ENCODE assay signal across 8 mouse cellular contexts in the genomic region with DNA sequence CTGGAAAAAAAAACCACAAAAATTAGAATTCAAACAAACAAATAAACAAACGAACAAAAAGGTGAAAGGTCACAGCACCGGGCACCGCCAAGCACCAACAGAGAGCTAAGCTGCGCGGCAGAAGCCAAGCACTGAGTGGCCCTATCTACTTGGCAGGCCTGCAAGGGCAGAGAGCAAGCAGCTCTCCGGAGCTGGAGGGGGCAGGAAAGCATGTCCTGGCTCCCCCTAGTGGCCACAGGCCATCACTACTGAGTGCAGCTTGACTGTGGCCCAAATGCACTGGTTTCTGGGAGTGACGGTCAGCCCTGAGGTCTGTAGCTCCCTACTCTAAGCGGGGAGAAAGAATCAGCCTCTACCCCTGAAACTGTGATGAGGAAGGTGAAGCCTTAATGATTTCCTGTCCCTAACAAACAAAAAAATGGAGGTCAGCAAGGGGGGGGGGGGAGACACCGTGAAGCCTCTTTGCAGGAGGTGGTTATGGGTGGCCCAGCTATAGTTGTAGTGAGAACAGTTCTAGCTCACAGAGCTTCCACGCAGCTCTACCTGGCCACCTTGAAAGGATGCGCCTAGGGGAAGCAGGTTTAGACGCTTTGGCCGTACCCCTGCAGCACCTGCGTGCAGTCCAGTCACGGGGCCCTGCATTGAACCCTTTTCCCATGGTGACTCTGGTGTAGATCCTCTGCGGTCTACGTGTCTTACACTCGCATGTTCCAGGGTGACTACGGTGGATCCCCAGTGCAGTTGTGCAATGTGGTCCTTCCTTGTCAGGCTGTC.
DNase-seq lines count a peak whose midpoint lies in the region; ATAC-seq and TF ChIP-seq lines count a peak whose summit lies in the region.

No protein-coding gene starts in this region.

- peak; percentile 39 for DNase-seq in c-Kit-positive CD71-positive TER-119-negative erythroid progenitor cells, embryonic 14.5 days (ENCODE audit: low read depth)
- DNase-seq in forebrain, embryonic 11.5 days (ENCODE audit: low spot score): peak; percentile 92
- peak; percentile 93 for DNase-seq in kidney, postnatal 14 days
- peak; percentile 39 to 45 (median 39) for DNase-seq in liver, embryonic 14.5 days (ENCODE audit: low read depth in 3 of 3, low spot score in 3 of 3)
- DNase-seq in neural tube, embryonic 11.5 days (ENCODE audit: low spot score): peak; percentile 86

- no peak overlapping the region for H3K4me3 ChIP-seq in forebrain, embryonic 11.5 days (ENCODE audit: low read depth, low read length)
- no peak overlapping the region for H3K4me3 ChIP-seq in heart, embryonic 15.5 days
- no peak overlapping the region for H3K4me3 ChIP-seq in liver, embryonic 14.5 days (ENCODE audit: insufficient read depth in 1 of 2, low read depth in 2 of 2, low read length in 2 of 2)
- no peak overlapping the region for H3K4me3 ChIP-seq in neural tube, embryonic 11.5 days (ENCODE audit: low read depth, low read length)
- H3K4me3 ChIP-seq in stomach, embryonic 15.5 days (replicated peaks): no peak overlapping the region

- 54% methylated on average over 19 of the region's 19 CpGs for WGBS in forebrain, embryonic 11.5 days
- 55% methylated on average over 19 of the region's 19 CpGs for WGBS in heart, embryonic 15.5 days
- 44% methylated on average over 19 of the region's 19 CpGs for WGBS in liver, embryonic 14.5 days (ENCODE audit: insufficient replicate concordance)
- WGBS in neural tube, embryonic 11.5 days: 54% methylated on average over 19 of the region's 19 CpGs
- 53% methylated on average over 19 of the region's 19 CpGs for WGBS in stomach, embryonic 15.5 days

- H3K27me3 ChIP-seq in forebrain, embryonic 11.5 days (ENCODE audit: control insufficient read depth, insufficient read depth, low read length): no peaks in the 10 kb centered on the region
- H3K27me3 ChIP-seq in heart, embryonic 15.5 days: no peaks in the 10 kb centered on the region
- no peaks in the 10 kb centered on the region for H3K27me3 ChIP-seq in liver, embryonic 14.5 days (ENCODE audit: control insufficient read depth, insufficient read depth, low read length)
- no peaks in the 10 kb centered on the region for H3K27me3 ChIP-seq in neural tube, embryonic 11.5 days (ENCODE audit: control insufficient read depth, insufficient read depth, low read length)
- H3K27me3 ChIP-seq in stomach, embryonic 15.5 days (replicated peaks): no peaks in the 10 kb centered on the region

- no peaks in the 10 kb centered on the region for H3K36me3 ChIP-seq in forebrain, embryonic 11.5 days (ENCODE audit: control insufficient read depth, insufficient read depth, low read length)
- H3K36me3 ChIP-seq in heart, embryonic 15.5 days: no peaks in the 10 kb centered on the region
- H3K36me3 ChIP-seq in liver, embryonic 14.5 days (replicated peaks; ENCODE audit: control insufficient read depth, insufficient read depth, low read depth): no peaks in the 10 kb centered on the region
- no peaks in the 10 kb centered on the region for H3K36me3 ChIP-seq in neural tube, embryonic 11.5 days (ENCODE audit: control insufficient read depth, insufficient read depth, low read length)
- no peaks in the 10 kb centered on the region for H3K36me3 ChIP-seq in stomach, embryonic 15.5 days

- H3K9me3 ChIP-seq in forebrain, embryonic 11.5 days (ENCODE audit: control insufficient read depth, low read length): no peaks in the 10 kb centered on the region
- H3K9me3 ChIP-seq in heart, embryonic 15.5 days (replicated peaks): no peaks in the 10 kb centered on the region
- no peaks in the 10 kb centered on the region for H3K9me3 ChIP-seq in liver, embryonic 14.5 days (ENCODE audit: control insufficient read depth, low read length)
- no peaks in the 10 kb centered on the region for H3K9me3 ChIP-seq in neural tube, embryonic 11.5 days (ENCODE audit: control insufficient read depth, low read length)
- no peaks in the 10 kb centered on the region for H3K9me3 ChIP-seq in stomach, embryonic 15.5 days

- ATAC-seq in CD4-positive, CD25-positive, alpha-beta regulatory T cell, adult 4 months: peak; percentile 76
- peak; percentile 86 for ATAC-seq in forebrain, embryonic 11.5 days (replicated peaks; ENCODE audit: low FRiP score)
- peak; percentile 84 for ATAC-seq in heart, embryonic 15.5 days (replicated peaks; ENCODE audit: insufficient number of reproducible peaks, insufficient read depth, low FRiP score, low read depth)
- ATAC-seq in liver, embryonic 14.5 days (ENCODE audit: insufficient read depth): peak; percentile 58; the same call in 1 of the 2 replicates
- peak; percentile 84 for ATAC-seq in neural tube, embryonic 11.5 days (ENCODE audit: insufficient read depth, low FRiP score, low TSS enrichment)
- ATAC-seq in stomach, embryonic 15.5 days (ENCODE audit: insufficient read depth, low FRiP score, low read depth): peak; percentile 86

- no peaks in the 10 kb centered on the region for H3K4me1 ChIP-seq in forebrain, embryonic 11.5 days (replicated peaks; ENCODE audit: control insufficient read depth, insufficient read depth, low read length)
- peaks cover 12% of the 10 kb centered on the region for H3K4me1 ChIP-seq in heart, embryonic 15.5 days (replicated peaks)
- 0 out of 4 replicates have a peak, but pooled peaks cover 0 to under 1% of the 10 kb centered on the region in 2 experiments for H3K4me1 ChIP-seq in liver, embryonic 14.5 days (replicated peaks; ENCODE audit: control insufficient read depth in 2 of 2, insufficient read depth in 2 of 2, low read length in 1 of 2)
- no peaks in the 10 kb centered on the region for H3K4me1 ChIP-seq in neural tube, embryonic 11.5 days (ENCODE audit: control insufficient read depth, insufficient read depth, low read length)
- peaks cover 8% of the 10 kb centered on the region; the same call in 1 of the 2 replicates for H3K4me1 ChIP-seq in stomach, embryonic 15.5 days

- no peak for TF ChIP-seq EP300 in liver, embryonic 14.5 days (IDR thresholded peaks at IDR 0.05; ENCODE audit: low read depth)

- H3K4me2 ChIP-seq in forebrain, embryonic 11.5 days (ENCODE audit: low read depth, low read length, severe bottlenecking): no peak overlapping the region
- no peak overlapping the region for H3K4me2 ChIP-seq in heart, embryonic 15.5 days
- H3K4me2 ChIP-seq in liver, embryonic 14.5 days (ENCODE audit: low read depth): no peak overlapping the region
- H3K4me2 ChIP-seq in neural tube, embryonic 11.5 days (ENCODE audit: low read depth): no peak overlapping the region
- no peak overlapping the region for H3K4me2 ChIP-seq in stomach, embryonic 15.5 days

- peak; percentile 97 for TF ChIP-seq CTCF in liver, embryonic 14.5 days (IDR thresholded peaks at IDR 0.05; ENCODE audit: low read depth)

- no peak overlapping the region for H3K9ac ChIP-seq in forebrain, embryonic 11.5 days (ENCODE audit: low read length)
- no peak overlapping the region for H3K9ac ChIP-seq in heart, embryonic 15.5 days
- H3K9ac ChIP-seq in liver, embryonic 14.5 days (replicated peaks): no peak overlapping the region
- no peak overlapping the region for H3K9ac ChIP-seq in neural tube, embryonic 11.5 days (ENCODE audit: low read length)
- H3K9ac ChIP-seq in stomach, embryonic 15.5 days: no peak overlapping the region

- H3K27ac ChIP-seq in forebrain, embryonic 11.5 days (ENCODE audit: low read depth, low read length): no peak overlapping the region
- no peak overlapping the region for H3K27ac ChIP-seq in heart, embryonic 15.5 days
- H3K27ac ChIP-seq in liver, embryonic 14.5 days: no peak overlapping the region
- no peak overlapping the region for H3K27ac ChIP-seq in neural tube, embryonic 11.5 days (ENCODE audit: low read depth, low read length)
- no peak overlapping the region for H3K27ac ChIP-seq in stomach, embryonic 15.5 days

Comparison
In these comparisons a context has a peak if more than half of its experiments do, and no peak if none do; other contexts are left out.
1. DNase-seq: peak in every context shown above with its lines; median percentile 93 in kidney, postnatal 14 days; 92 in forebrain, embryonic 11.5 days; 86 in neural tube, embryonic 11.5 days; 39 in c-Kit-positive CD71-positive TER-119-negative erythroid progenitor cells, embryonic 14.5 days; 39 in liver, embryonic 14.5 days.